Mouse (Mus musculus): ENCODE measurements around the gene Lcmt1. TPM values are rescaled to one million over a fixed set of nuclear protein-coding genes. Genes with fewer than 3 reads are reported as not detected.

Gene Lcmt1
- polyA plus RNA-seq, 1 experiment from 2014 or later: 49.6 TPM

Other genes with a start within 250 kb of the Lcmt1 start
- 60.6 and 61.5 TPM in 2 replicates for gene Tnrc6a, start 245.9 kb upstream of the Lcmt1 start, polyA plus RNA-seq (2016; fragmentation: Nextera tagmentation; extraction: Ambion mirVana)
- 0.30 TPM in 1 of 2 replicates, not detected in the other for gene Slc5a11, start 155.0 kb upstream of the Lcmt1 start, polyA plus RNA-seq (2016; fragmentation: Nextera tagmentation; extraction: Ambion mirVana)
- gene Arhgap17, start 131 bp downstream of the Lcmt1 start, polyA plus RNA-seq (2016; fragmentation: Nextera tagmentation; extraction: Ambion mirVana): 28.5 and 32.3 TPM in 2 replicates
- gene Aqp8, start 92.5 kb downstream of the Lcmt1 start, polyA plus RNA-seq (2016; fragmentation: Nextera tagmentation; extraction: Ambion mirVana): 0.34 and 0.51 TPM in 2 replicates
- gene Zkscan2, start 130.7 kb downstream of the Lcmt1 start, polyA plus RNA-seq (2016; fragmentation: Nextera tagmentation; extraction: Ambion mirVana): 3.7 and 3.9 TPM in 2 replicates

All from embryonic facial prominence, embryonic 10.5 days (tissue).